Mouse (Mus musculus) hindbrain, embryonic 15.5 days (tissue): ENCODE measurements around the gene Ncam2. TPM values are rescaled to one million over a fixed set of nuclear protein-coding genes. Genes with fewer than 3 reads are reported as not detected.

Experiments
- ATAC-seq: fragments of 200-750 bp; cut with Nextera tagmentation; 2 replicates; pipeline ENCODE4 v1.8.0; 2017; ENCODE audit warnings: low read depth, moderate number of reproducible peaks, moderate TSS enrichment; ENCODE audit not compliant: low FRiP score
- H3K27ac ChIP-seq: fragments of 300-500 bp; sonication (generic); replicated peaks from 2 replicates; pipeline ENCODE4 v1.5.1; 2015; ENCODE audit warnings: mild to moderate bottlenecking, inconsistent platforms
- H3K27me3 ChIP-seq: fragments of 300-500 bp; sonication (generic); 2 replicates; pipeline ENCODE4 v1.6.1; 2015; ENCODE audit warnings: control low read depth, inconsistent platforms
- H3K36me3 ChIP-seq: fragments of 300-500 bp; sonication (generic); 2 replicates; pipeline ENCODE4 v1.6.1; 2015; ENCODE audit warnings: control low read depth, inconsistent platforms
- H3K4me1 ChIP-seq: fragments of 300-500 bp; sonication (generic); replicated peaks from 2 replicates; pipeline ENCODE4 v1.6.1; 2015; ENCODE audit warnings: control low read depth, inconsistent platforms
- H3K4me2 ChIP-seq: fragments of 300-500 bp; sonication (generic); 2 replicates; pipeline ENCODE4 v1.6.1; 2015; ENCODE audit warnings: moderate library complexity, mild to moderate bottlenecking, inconsistent platforms
- H3K4me3 ChIP-seq: fragments of 300-500 bp; sonication (generic); 2 replicates; pipeline ENCODE4 v1.5.1; 2015; ENCODE audit warnings: mild to moderate bottlenecking, inconsistent platforms
- H3K9ac ChIP-seq: fragments of 300-500 bp; sonication (generic); 2 replicates; pipeline ENCODE4 v1.6.1; 2015; ENCODE audit warnings: inconsistent platforms
- H3K9me3 ChIP-seq: fragments of 300-500 bp; sonication (generic); 2 replicates; pipeline ENCODE4 v1.6.1; 2016; ENCODE audit warnings: control low read depth, inconsistent platforms
- WGBS: fragments of 180-500 bp; shearing (Covaris S2); methylation state at CpG from one replicate; pipeline ENCODE4 v1.1.7; 2015; 5-methylcytosine and 5-hydroxymethylcytosine counted together
- polyA plus RNA-seq: library from polyadenylated mRNA; unstranded; fragments of >200 nt; fragmentation: Nextera tagmentation; extraction: Ambion mirVana; gene quantifications from 2 replicates; pipeline ENCODE4 v1.2.1, GENCODE M21; 2015

Ncam2 gene
- polyA plus RNA-seq, result 25.2 and 25.7 TPM in 2 replicates

DNA sequence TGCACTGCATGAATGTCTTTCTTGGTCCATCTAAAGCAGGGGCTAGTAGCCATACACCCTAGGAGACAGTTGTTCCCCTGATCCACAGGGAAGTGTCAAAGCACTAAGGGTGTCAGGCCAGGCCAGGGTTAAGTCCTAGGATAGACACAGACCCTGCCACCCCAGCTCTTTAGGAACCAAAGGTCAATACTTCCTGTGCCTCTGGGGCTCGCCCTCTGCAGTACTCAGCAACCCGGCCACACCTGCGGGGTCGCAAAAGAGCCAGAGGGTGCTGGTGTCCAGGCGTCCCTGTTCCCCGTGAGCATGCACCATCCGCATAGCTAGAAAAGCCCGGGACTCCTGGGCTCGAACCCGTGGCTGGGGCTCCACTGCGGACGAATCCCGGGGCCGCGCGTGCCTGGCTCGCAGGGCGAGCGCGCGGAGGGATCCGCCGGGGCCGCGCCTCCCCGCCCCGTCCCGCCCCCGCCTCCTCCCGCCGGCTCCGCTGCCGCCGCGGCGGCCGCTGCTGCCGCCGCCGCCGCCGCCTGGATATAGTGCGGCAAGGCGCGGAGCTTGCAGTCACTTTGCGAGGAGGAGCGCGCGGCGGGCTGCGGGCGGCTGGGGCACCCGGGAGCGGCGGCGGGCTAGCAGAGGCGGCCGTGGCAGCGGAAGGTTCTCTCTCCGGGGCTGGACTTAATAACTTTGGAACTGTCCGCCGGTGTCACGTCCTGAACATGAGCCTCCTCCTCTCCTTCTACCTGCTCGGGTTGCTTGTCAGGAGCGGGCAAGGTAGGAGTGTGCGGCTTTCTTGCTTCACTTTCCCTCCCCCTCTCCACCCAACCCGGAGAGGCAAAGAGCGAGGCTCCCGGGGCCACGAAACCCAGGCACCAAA is at the start of gene Ncam2:
TSS of gene Ncam2 (plus strand) at position 497 of the 871 bp plus-strand sequence.
- WGBS, result 1% methylated on average over 46 of the region's 70 CpGs

GRCm38 (mm10) chr16:81170828-81171227 is 29.7 kb upstream of the Ncam2 start:
- H3K4me3 ChIP-seq, result no peak overlapping the region
- H3K9ac ChIP-seq, result no peak overlapping the region

More for the DNA sequence above, at the start of gene Ncam2:
- peak within 1 kb of the TSS; percentile 57 for H3K9ac ChIP-seq
- H3K4me3 ChIP-seq, result peak within 1 kb of the TSS; percentile 57
- peak; percentile 79 for ATAC-seq
- H3K27ac ChIP-seq, result peak within 1 kb of the TSS; percentile 86
- H3K27me3 ChIP-seq, result no peaks in the 10 kb centered on the region
- peaks cover 15% of the 10 kb centered on the region for H3K4me1 ChIP-seq
- no peaks in the 10 kb centered on the region for H3K36me3 ChIP-seq
- no peaks in the 10 kb centered on the region for H3K9me3 ChIP-seq
- peak within 1 kb of the TSS; percentile 67 for H3K4me2 ChIP-seq

DNA sequence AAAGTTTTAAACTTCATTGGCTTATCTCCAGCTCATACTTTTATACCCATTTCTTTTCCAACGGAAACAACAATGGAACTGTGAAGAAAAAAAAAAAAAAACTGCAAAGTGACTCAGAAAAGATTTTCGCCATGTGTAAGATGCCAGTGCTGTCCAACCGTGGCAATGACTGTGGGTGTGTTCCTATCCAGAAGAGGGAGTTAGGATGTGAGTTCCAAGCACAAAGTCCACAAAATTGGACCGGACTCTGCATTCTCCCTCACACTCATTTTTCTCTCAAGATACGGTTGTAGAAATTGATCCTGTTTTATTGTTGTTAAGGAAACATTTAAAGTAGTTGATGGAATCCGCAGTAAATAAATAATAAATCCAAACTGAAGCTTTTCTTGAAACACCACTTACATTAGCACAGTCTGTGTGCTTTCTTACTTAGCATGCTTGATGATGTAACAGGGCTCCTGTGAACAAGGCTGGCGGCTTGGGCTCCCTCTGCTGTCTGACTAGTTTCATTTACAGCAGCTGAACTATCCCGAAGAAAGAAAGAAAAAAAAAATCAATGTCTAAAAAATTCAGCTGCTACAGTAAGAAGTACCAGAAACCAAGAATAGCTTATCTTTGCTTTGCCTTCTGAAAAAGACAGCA is 25.1 kb upstream of the Ncam2 start:
- Histone ChIP-seq H3K36me3 (no peaks in the 10 kb centered on the region), H3K4me2 (no peak overlapping the region), H3K9me3 (no peaks in the 10 kb centered on the region), H3K4me3 (no peak overlapping the region), H3K9ac (no peak overlapping the region), H3K4me1 (no peaks in the 10 kb centered on the region), H3K27ac (no peak overlapping the region), H3K27me3 (no peaks in the 10 kb centered on the region)
- peak; percentile 87 for ATAC-seq
- WGBS, result 50% methylated on average over 8 of the region's 8 CpGs

More at GRCm38 (mm10) chr16:81170828-81171227, 29.7 kb upstream of the Ncam2 start:
- no peak overlapping the region for H3K4me2 ChIP-seq
- no peak for ATAC-seq
- no peaks in the 10 kb centered on the region for H3K9me3 ChIP-seq
- H3K36me3 ChIP-seq, result no peaks in the 10 kb centered on the region
- WGBS, result 68% methylated on average over 2 of the region's 2 CpGs
- no peak overlapping the region for H3K27ac ChIP-seq
- no peaks in the 10 kb centered on the region for H3K27me3 ChIP-seq
- H3K4me1 ChIP-seq, result no peaks in the 10 kb centered on the region

- no peak for ATAC-seq
- Histone ChIP-seq H3K27me3 (no peaks in the 10 kb centered on the region), H3K36me3 (no peaks in the 10 kb centered on the region), H3K4me1 (no peaks in the 10 kb centered on the region), H3K9ac (no peak overlapping the region), H3K4me2 (no peak overlapping the region), H3K4me3 (no peak overlapping the region), H3K9me3 (no peaks in the 10 kb centered on the region), H3K27ac (no peak overlapping the region)
- WGBS, result 94% methylated on average over 5 of the region's 5 CpGs
These were observed 20.7 kb upstream of the Ncam2 start for GRCm38 (mm10) chr16:81179801-81180200.

GRCm38 (mm10) chr16:81187579-81188179 is 12.8 kb upstream of the Ncam2 start:
- Histone ChIP-seq H3K36me3 (no peaks in the 10 kb centered on the region), H3K4me1 (no peaks in the 10 kb centered on the region)
- no peak for ATAC-seq

DNA sequence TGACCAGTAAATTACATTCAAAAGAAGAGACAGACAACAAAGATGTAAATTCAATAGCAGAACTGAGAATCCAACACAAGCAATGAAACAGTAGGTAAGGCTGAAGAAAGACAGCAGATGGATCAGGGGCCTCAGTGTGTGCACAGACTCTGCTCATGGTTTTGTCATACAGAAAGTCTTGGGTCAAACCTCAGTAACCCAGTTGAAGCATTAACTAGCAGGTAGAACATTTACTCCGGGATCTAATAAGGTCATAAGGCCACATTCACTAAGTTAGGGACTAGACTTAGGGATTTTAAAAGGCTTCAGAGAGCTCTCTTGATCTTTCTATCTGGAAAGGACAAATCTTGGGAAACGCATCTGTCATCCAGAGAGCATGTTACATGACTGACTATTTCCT is 8.9 kb upstream of the Ncam2 start:
- H3K4me2 ChIP-seq, result no peak overlapping the region
- ATAC-seq, result no peak
- no peak overlapping the region for H3K4me3 ChIP-seq
- 88% methylated on average over 2 of the region's 2 CpGs for WGBS
- H3K27me3 ChIP-seq, result no peaks in the 10 kb centered on the region
- no peaks in the 10 kb centered on the region for H3K4me1 ChIP-seq
- H3K27ac ChIP-seq, result no peak overlapping the region
- no peaks in the 10 kb centered on the region for H3K36me3 ChIP-seq
- no peaks in the 10 kb centered on the region for H3K9me3 ChIP-seq
- no peak overlapping the region for H3K9ac ChIP-seq

More at GRCm38 (mm10) chr16:81187579-81188179, 12.8 kb upstream of the Ncam2 start:
- no peaks in the 10 kb centered on the region for H3K27me3 ChIP-seq
- no peak overlapping the region for H3K4me3 ChIP-seq
- no peak overlapping the region for H3K9ac ChIP-seq
- no peak overlapping the region for H3K27ac ChIP-seq
- H3K4me2 ChIP-seq, result peak overlapping the region; percentile 8; the same call in 1 of the 2 replicates
- no peaks in the 10 kb centered on the region for H3K9me3 ChIP-seq
- 73% methylated on average over 16 of the region's 16 CpGs for WGBS

DNA sequence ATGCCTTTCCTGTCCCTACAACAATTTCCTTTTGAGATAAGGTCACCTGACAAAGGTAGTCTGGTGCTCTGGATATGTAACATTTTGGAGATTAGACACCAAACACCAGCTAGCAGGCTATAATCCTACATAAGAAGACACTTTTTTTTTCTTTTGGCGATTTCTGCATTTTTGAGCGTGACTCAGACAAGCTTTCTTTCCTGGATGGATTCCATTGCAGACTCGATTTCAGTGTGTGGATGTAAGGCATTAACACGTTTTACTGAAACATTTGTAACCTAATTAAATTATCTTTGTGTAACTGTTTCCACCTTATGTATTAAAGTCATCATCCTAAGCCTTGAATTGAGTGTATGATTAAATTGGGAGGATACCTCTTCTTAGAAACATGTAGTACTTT is 7.9 kb upstream of the Ncam2 start:
- no peak for ATAC-seq
- Histone ChIP-seq H3K4me3 (no peak overlapping the region), H3K9me3 (no peaks in the 10 kb centered on the region), H3K27ac (no peak overlapping the region), H3K4me1 (no peaks in the 10 kb centered on the region), H3K27me3 (no peaks in the 10 kb centered on the region), H3K4me2 (no peak overlapping the region), H3K9ac (no peak overlapping the region), H3K36me3 (no peaks in the 10 kb centered on the region)
- 81% methylated on average over 4 of the region's 4 CpGs for WGBS

DNA sequence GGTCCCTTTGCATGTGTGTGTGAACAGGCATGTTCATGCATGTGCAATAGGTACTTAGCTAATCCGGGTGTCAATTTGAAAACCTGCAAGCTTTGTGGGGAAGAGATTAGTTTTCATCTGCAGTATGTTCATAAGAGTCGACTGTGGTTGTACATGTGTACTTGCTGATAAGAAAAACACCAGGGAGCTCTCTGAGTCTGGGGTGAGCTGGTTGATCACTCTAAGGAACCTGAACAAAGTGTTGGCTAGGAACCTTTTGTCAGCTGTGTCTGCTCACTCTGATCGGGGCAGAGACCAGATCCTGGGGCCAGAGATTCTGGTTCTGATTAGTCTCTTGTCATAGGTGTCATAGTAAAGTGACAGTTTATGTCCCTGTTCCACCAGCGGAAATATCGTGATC is 1.0 kb upstream of the Ncam2 start:
- WGBS, result 86% methylated on average over 5 of the region's 5 CpGs
- H3K4me1 ChIP-seq, result peaks cover 11% of the 10 kb centered on the region
- no peak overlapping the region for H3K4me3 ChIP-seq
- H3K27ac ChIP-seq, result no peak overlapping the region
- no peak for ATAC-seq
- no peak overlapping the region for H3K9ac ChIP-seq
- H3K36me3 ChIP-seq, result no peaks in the 10 kb centered on the region
- no peaks in the 10 kb centered on the region for H3K27me3 ChIP-seq
- H3K9me3 ChIP-seq, result no peaks in the 10 kb centered on the region
- no peak overlapping the region for H3K4me2 ChIP-seq

- H3K4me1 ChIP-seq, result peaks cover 15% of the 10 kb centered on the region
- WGBS, result 22% methylated on average over 5 of the region's 5 CpGs
These were observed 974 bp downstream of the Ncam2 start for GRCm38 (mm10) chr16:81201471-81201870.

DNA sequence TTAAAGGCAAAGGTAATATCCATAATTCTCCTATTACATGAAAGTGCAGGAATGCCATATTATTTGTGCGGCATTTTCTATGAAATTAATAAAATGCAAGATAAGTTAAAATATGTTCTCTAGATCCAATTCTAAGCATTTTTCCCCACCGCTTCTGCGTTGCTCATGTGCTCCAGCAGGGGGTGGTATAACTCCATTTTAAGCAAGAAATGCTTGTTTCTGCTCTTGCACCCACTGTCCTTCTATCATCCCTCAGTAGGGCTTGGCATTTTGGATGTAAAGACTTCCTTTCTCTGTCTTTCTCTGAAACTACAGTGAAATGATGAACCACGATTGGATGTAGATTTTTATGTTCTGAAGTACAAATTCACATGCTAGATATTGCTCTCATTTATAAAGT is 1.5 kb downstream of the Ncam2 start:
- no peaks in the 10 kb centered on the region for H3K9me3 ChIP-seq
- H3K4me2 ChIP-seq, result peak overlapping the region; percentile 67
- peaks cover 15% of the 10 kb centered on the region for H3K4me1 ChIP-seq
- no peak for ATAC-seq
- H3K9ac ChIP-seq, result peak overlapping the region; percentile 57
- H3K36me3 ChIP-seq, result no peaks in the 10 kb centered on the region
- H3K4me3 ChIP-seq, result peak overlapping the region; percentile 57
- 6% methylated on average over 4 of the region's 4 CpGs for WGBS
- peak overlapping the region; percentile 86 for H3K27ac ChIP-seq
- H3K27me3 ChIP-seq, result no peaks in the 10 kb centered on the region

More at GRCm38 (mm10) chr16:81201471-81201870, 974 bp downstream of the Ncam2 start:
- H3K27ac ChIP-seq, result peak overlapping the region; percentile 86
- no peaks in the 10 kb centered on the region for H3K9me3 ChIP-seq
- H3K4me3 ChIP-seq, result peak overlapping the region; percentile 57
- H3K36me3 ChIP-seq, result no peaks in the 10 kb centered on the region
- peak overlapping the region; percentile 67 for H3K4me2 ChIP-seq
- H3K27me3 ChIP-seq, result no peaks in the 10 kb centered on the region
- no peak for ATAC-seq
- H3K9ac ChIP-seq, result peak overlapping the region; percentile 57

DNA sequence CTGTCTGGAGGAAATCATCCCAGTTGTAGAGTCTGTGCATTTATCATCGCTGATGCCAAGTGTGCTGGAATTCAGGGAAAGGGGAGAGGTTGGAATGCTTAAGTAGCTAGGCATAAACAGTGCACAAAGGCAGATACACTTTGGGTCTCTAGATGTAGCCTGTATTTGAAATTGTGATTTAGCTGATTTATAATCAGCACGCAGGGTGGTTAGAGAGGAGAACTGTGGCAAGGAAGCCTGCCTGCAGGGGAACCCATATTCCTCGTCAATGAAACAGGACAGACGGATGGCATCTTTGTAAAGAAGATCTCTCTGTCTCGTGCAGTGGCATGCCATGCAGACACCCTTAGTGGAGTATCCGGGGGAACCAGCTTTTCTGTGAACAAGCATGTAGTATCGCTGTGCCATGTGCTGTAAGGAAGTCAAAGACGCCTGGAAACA is 2.2 kb downstream of the Ncam2 start:
- Histone ChIP-seq H3K4me1 (peaks cover 15% of the 10 kb centered on the region), H3K27me3 (no peaks in the 10 kb centered on the region), H3K4me3 (peak overlapping the region; percentile 57), H3K4me2 (peak overlapping the region; percentile 67), H3K9me3 (no peaks in the 10 kb centered on the region), H3K36me3 (no peaks in the 10 kb centered on the region), H3K27ac (peak overlapping the region; percentile 86), H3K9ac (peak overlapping the region; percentile 42)
- 18% methylated on average over 8 of the region's 8 CpGs for WGBS
- ATAC-seq, result peak; percentile 35; the same call in 1 of the 2 replicates
